Mouse (Mus musculus) spleen, postnatal 4 days (tissue): ENCODE measurements around the gene Pdpr.
"Not testable (repeated sequence)": the region's sequence is repeated elsewhere in the genome, so short reads cannot be mapped to it uniquely, and the experiment has no call there.

ENCODE experiments used
- DNase-seq, 2 experiments: peaks; one replicate each; pipeline ENCODE4 v3.0.0; 2022; ENCODE audit warnings: low spot score in 2 of 2

Pdpr gene

GRCm38 (mm10) chr8:111090126-111090525, 4.3 kb upstream of the Pdpr start:
- DNase-seq: peak; percentile 73 to 93

DNA sequence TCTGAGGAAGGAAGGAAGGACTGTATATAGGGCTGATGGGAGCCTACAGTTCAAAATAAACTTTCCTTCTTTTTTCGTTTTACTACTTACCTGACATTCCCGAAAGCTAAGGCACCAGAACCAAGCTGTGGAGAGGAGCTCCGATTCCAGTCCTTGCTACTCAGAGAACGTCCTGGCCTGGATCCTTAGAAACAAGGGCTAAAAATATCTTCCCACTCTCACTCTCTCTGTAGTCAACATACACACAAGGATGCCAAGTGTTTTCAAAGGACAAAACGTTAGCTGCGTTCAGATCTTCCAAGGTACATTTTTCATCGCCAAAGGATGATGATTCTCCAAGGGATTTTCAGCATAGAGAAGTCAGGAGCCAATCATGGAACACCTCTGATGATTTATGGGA, 2.7 kb upstream of the Pdpr start:
- no peak for DNase-seq

DNA sequence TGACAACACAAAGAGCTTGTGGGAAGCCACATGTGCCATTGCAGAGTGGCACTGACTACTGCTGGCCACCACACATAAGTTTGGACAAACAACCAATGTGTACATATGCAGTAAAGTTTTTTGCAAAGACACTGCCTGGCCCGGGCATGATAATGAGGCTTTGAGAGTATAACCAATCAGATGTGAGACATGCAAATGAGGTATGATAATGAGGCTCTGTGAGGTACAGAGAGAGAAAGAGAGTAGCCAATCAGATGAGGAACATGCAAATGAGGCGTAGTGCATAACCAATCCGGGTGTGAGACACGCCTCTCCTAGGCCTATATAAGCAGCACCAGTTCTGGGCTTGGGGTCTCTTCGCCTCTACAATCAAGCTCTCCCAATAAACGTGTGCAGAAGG, 2.1 kb upstream of the Pdpr start, which contains the start of gene Clec18a:
Gene Clec18a, minus strand, starts transcription at position 101 of the 400 bp plus-strand sequence.
- not testable (repeated sequence) for DNase-seq

DNA sequence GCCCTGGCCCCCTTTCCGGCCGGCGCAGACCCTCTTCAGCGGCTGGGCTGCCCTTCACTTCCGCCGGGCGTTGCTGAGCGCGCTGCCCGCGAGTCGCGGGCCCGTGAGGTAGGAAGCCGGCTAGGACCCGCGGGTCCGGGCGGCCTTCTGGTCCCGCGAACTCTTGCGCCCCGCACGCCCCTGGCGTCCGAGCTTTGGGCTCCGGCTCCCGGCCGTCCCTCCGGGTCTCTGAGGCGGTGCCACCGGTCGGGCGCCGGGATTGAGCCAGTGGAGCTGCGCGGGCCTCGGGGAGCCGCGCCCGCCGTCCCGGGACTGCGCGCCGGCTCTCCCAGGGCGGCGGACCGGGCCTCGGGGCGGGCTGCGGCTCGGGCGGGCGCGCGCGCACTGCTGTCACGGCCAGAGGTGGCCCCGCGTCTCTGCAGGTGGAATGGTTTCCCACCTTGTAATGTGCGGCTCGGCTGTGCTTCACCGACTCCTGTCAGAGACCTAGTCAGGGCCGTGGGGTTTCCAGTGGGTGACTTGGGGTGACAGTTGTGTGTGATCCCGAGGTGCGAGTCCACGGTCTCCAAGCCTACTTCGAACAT, 381 bp downstream of the Pdpr start:
- peak; percentile 33 to 73 for DNase-seq

- no peak for DNase-seq
Measured at GRCm38 (mm10) chr8:111114891-111115290, 20.5 kb downstream of the Pdpr start.

- no peak for DNase-seq
Measured at GRCm38 (mm10) chr8:111119481-111119880, 25.1 kb downstream of the Pdpr start.

DNA sequence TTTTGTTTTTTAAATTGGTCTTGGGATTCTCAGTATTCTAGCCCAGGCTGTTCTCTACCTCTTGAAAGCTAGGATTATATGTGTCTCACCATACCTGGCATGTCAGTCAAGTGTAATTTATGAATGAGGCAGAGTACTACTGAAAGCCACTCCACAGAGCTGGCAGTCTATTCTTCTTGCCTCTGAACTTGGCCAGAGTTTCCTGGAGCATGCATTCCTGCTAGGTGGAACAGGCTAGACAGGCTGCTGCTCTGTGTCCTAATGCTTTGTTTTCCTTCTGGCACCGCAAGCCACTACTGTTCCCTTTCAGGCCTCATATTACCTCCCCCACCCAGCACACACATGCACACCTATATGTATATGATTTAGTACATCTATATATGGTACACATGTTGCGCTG, 36.3 kb downstream of the Pdpr start:
- DNase-seq: no peak

GRCm38 (mm10) chr8:111142521-111142920, 48.1 kb downstream of the Pdpr start:
- DNase-seq: no peak

DNA sequence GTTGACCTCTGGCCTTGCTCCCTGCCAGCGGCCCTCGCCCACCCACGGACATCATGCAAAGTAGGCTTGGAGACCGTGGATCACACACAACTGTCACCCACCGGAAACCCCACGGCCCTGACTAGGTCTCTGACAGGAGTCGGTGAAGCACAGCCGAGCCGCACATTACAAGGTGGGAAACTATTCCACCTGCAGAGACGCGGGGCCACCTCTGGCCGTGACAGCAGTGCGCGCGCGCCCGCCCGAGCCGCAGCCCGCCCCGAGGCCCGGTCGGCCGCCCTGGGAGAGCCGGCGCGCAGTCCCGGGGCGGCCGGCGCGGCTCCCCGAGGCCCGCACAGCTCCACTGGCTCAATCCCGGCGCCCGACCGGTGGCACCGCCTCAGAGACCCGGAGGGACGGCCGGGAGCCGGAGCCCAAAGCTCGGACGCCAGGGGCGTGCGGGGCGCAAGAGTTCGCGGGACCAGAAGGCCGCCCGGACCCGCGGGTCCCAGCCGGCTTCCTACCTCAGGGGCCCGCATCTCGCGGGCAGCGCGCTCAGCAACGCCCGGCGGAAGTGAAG, 50.5 kb downstream of the Pdpr start:
- DNase-seq: peak; percentile 27 to 71

DNA sequence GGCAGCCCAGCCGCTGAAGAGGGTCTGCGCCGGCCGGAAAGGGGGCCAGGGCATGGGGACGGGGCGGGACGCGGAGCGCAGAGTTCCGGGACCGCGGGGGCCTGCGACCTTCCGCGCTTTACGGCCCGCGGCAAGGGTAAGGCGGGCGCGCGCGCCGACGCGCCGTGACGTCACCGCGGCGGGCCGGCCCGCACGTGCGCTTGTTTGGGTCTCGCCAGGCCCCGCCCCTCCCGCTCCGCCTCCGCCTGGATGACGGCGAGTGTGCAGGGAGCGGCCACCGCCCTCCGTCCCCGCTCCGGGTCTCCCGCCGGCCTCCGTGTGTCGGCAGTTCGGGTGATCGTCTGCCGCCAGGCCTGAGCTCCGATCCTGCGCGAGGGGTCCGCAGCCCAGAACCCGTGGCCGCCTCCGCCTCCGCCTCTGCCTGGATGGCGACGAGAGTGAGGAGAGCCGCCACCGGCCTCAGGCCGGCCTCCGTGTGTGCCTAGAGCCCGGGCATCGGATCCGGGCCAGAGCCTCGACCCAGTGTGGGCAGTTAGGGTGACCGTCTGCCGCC, 51.1 kb downstream of the Pdpr start:
- peak; percentile 93 to 96 for DNase-seq

DNA sequence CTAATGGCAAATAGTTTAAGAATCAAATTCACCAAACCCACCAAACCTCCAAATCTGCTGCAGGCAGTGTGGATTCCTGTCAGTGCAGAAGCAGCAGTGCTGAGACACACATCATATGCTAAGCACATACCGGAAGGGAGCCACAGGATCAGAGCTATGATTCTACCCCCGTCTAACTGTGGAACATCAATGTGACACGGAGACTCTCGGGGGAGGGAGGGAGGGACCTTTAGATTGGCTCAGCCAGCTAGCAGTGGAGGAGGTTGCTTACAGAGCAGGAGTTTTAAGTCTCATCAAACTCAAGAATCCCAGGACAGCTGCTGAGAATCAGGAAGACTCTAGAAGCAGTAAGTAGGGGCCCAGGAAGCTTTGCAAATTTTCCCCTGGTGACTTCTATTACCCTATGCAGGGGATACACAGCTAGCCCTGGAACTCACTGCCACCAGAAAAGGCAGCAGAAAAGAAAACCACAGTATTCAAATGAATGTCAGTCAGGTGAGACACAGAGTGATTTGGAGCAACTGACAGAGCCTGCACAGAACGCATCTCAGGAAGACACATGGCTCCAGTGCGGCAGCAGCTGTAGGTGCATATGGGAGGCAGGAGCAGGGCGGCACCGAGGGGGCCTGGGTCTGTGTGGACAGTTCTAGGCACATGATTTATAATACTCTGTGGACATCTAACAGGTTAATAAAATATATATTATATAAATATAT, 61.4 kb downstream of the Pdpr start:
- DNase-seq: no peak

DNA sequence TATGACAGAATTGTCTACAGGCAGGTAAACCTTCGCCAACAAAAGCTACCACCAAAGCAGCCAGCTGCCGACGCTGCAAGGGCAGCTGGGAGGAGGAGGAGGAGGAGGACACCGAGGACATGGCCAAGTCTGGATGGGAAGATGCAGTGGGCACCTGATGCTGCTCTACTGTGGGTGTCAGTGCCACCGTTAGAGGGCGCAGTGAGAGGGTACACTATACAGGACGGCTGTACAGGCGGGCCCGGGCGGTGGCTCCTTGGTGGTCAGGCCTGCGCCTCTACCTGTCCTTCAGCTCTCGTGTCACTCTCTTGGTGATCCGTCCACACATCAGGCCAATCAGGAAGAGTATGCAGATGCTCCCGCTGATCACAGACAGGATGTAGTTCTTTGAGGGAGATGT, 63.2 kb downstream of the Pdpr start:
- peak; percentile 46 to 83 for DNase-seq

DNA sequence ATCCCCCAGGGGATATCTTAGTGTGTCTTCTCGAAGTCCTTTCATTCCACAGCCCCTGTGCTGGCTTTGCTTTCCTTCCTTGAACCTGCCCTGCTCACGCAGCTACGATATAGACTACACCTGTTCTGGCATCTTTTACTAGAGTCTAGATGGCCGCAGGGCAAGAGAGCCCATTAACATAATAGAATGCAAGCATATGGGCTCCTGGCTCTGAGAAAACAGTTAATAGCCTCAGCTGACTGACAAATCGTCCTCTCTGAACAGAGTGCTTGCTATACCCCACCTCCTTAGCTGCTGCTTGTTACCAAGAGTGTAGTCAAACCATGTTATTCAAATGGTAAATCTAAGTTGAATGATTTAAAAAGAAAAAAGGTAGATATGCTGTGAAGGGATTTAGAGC, 77.2 kb downstream of the Pdpr start:
- DNase-seq: no peak

- no peak for DNase-seq
Measured at GRCm38 (mm10) chr8:111185472-111185947, 91.1 kb downstream of the Pdpr start.
